Mouse (Mus musculus): ENCODE results near the gene Relb. TPM values are rescaled to one million over a fixed set of nuclear protein-coding genes. Genes with fewer than 3 reads are reported as not detected.

Gene Relb
- total and polyA plus RNA-seq, 2 experiments from 2014 or later: 5.4 to 6.5 TPM

- 96% methylated on average over 2 of the region's 2 CpGs for WGBS
- TF ChIP-seq CTCF (IDR thresholded peaks at IDR 0.05; ENCODE audit: low read depth): no peak
Observed at GRCm38 (mm10) chr7:19652614-19653013, 23.4 kb upstream of the Relb start.

DNA sequence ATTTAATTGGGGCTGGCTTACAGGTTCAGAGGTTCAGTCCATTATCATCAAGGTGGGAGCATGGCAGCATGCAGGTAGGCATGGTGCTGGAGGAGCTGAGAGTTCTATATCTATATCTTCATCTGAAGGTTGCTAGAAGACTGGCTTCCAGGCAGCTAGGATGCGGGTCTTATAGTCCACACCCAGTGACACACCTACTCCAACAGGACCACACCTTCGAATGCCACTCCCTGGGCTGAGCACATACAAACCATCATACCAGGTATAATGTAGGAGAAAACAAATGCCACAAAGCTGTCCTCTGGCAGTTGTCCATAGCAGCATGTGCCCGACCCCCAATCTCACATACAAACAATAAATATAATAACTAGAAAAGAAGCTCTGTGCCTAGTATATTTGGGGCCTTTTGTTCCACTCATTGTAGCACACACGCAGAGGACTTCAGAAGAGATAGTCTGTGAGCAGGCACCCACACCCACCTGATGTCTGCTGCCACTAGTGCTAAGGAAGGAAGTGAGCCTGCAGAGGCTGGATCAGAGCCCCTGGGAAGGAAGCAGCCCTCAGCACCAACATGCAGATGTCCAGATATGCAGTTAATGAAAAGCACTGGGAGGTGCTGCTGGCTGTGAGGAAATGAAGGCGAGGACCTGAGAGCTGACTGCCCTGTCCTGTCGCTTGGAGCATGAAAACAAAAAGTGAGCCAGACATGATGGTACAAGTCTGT is 22.0 kb upstream of the Relb start:
- Histone ChIP-seq H3K9me3 (ENCODE audit: low read length) (no peaks in the 10 kb centered on the region), H3K27me3 (ENCODE audit: insufficient read depth, low read length) (no peaks in the 10 kb centered on the region), H3K4me2 (ENCODE audit: low read depth) (no peak overlapping the region), H3K36me3 (ENCODE audit: insufficient read depth) (peaks cover 70% of the 10 kb centered on the region), H3K4me1 (ENCODE audit: insufficient read depth) (no peaks in the 10 kb centered on the region), H3K9ac (no peak overlapping the region), H3K27ac (ENCODE audit: low read depth, low read length) (no peak overlapping the region), H3K4me3 (ENCODE audit: low read depth, low read length) (no peak overlapping the region)
- 93% methylated on average over 6 of the region's 6 CpGs for WGBS
- ATAC-seq: no peak
- TF ChIP-seq CTCF (IDR thresholded peaks at IDR 0.05; ENCODE audit: low read depth): no peak
- DNase-seq: no peak

More at GRCm38 (mm10) chr7:19652614-19653013, 23.4 kb upstream of the Relb start:
- DNase-seq: no peak
- no peak for ATAC-seq
- Histone ChIP-seq H3K4me3 (ENCODE audit: low read depth, low read length) (no peak overlapping the region), H3K27me3 (ENCODE audit: insufficient read depth, low read length) (no peaks in the 10 kb centered on the region), H3K36me3 (ENCODE audit: insufficient read depth) (peaks cover 62% of the 10 kb centered on the region), H3K4me2 (ENCODE audit: low read depth) (no peak overlapping the region), H3K9ac (no peak overlapping the region), H3K27ac (ENCODE audit: low read depth, low read length) (no peak overlapping the region), H3K9me3 (ENCODE audit: low read length) (no peaks in the 10 kb centered on the region), H3K4me1 (ENCODE audit: insufficient read depth) (no peaks in the 10 kb centered on the region)

DNA sequence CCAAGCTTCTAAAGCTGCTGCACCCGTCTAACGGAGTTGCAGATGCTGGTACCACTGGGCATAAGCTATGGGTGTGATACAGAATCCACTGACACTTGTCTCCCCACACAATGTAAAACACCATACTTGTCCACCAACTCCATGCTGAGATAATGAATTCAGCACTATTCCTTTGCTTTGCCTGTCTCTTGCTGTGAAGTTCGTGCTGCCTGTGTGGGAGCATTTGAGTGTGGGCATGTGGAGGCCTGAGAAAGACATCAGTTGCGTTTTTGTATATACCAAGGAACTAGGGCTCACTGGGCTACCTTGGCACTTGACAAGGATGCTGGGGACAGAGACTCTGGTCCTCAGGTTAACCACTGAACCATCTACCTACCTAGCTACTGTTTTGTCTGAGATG is 12.0 kb upstream of the Relb start:
- Histone ChIP-seq H3K9me3 (ENCODE audit: low read length) (no peaks in the 10 kb centered on the region), H3K27me3 (ENCODE audit: insufficient read depth, low read length) (no peaks in the 10 kb centered on the region), H3K4me1 (ENCODE audit: insufficient read depth) (no peaks in the 10 kb centered on the region), H3K9ac (no peak overlapping the region), H3K4me3 (ENCODE audit: low read depth, low read length) (no peak overlapping the region), H3K4me2 (ENCODE audit: low read depth) (no peak overlapping the region), H3K27ac (ENCODE audit: low read depth, low read length) (no peak overlapping the region), H3K36me3 (ENCODE audit: insufficient read depth) (peaks cover 96% of the 10 kb centered on the region)
- WGBS: 93% methylated on average over 4 of the region's 4 CpGs
- no peak for DNase-seq
- no peak for TF ChIP-seq CTCF (IDR thresholded peaks at IDR 0.05; ENCODE audit: low read depth)
- no peak for ATAC-seq

DNA sequence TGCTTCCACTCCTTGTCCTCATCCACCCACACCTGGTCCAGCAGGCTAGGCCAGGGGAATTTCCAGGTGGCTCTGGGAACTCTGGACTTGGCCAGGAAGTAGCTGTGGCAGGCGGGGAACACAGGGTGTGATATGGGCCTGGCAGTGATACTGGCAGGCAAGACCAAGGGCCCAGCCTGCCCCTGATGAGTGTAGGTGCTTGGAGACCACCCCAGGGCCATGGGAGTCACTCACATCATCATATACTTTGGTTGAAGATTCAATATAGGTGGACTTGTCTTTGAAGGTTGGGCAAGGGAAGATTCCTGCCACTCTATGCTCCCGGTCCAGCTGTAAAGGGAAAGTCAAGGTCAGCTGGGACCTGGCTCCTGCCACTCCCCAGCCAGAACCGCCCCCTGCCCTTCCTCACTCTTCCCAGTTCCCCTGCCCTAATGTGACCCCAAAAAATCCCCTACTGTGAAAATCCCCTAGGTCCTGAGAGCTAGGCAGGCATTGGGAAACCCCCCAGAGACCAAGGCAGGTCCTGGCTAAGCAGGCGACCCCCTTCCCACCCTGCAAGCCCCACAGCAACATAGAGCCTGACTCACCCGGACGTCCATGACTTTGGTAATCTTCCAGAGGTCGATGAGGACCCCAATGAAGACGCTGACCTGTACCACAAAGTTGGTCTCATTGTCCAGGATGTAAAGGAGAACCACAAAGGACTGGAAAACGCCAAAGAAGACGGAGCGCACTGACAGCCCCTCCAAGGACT is 6.0 kb upstream of the Relb start:
- no peaks in the 10 kb centered on the region for H3K27me3 ChIP-seq (ENCODE audit: insufficient read depth, low read length)
- peaks cover 77% of the 10 kb centered on the region for H3K36me3 ChIP-seq (ENCODE audit: insufficient read depth)
- TF ChIP-seq CTCF (IDR thresholded peaks at IDR 0.05; ENCODE audit: low read depth): no peak
- H3K4me2 ChIP-seq (ENCODE audit: low read depth): no peak overlapping the region
- DNase-seq (no peak), ATAC-seq (no peak)
- no peak overlapping the region for H3K27ac ChIP-seq (ENCODE audit: low read depth, low read length)
- H3K4me3 ChIP-seq (ENCODE audit: low read depth, low read length): no peak overlapping the region
- no peaks in the 10 kb centered on the region for H3K4me1 ChIP-seq (ENCODE audit: insufficient read depth)
- no peak overlapping the region for H3K9ac ChIP-seq
- H3K9me3 ChIP-seq (ENCODE audit: low read length): no peaks in the 10 kb centered on the region
- 92% methylated on average over 11 of the region's 11 CpGs for WGBS

GRCm38 (mm10) chr7:19634591-19634990 is 5.4 kb upstream of the Relb start:
- no peaks in the 10 kb centered on the region for H3K4me1 ChIP-seq (ENCODE audit: insufficient read depth)
- no peaks in the 10 kb centered on the region for H3K27me3 ChIP-seq (ENCODE audit: insufficient read depth, low read length)
- 100% methylated on average over 2 of the region's 2 CpGs for WGBS
- no peak overlapping the region for H3K4me3 ChIP-seq (ENCODE audit: low read depth, low read length)
- ATAC-seq: no peak
- no peak overlapping the region for H3K9ac ChIP-seq
- peaks cover 72% of the 10 kb centered on the region for H3K36me3 ChIP-seq (ENCODE audit: insufficient read depth)
- DNase-seq: no peak
- no peaks in the 10 kb centered on the region for H3K9me3 ChIP-seq (ENCODE audit: low read length)
- no peak overlapping the region for H3K4me2 ChIP-seq (ENCODE audit: low read depth)
- TF ChIP-seq CTCF (IDR thresholded peaks at IDR 0.05; ENCODE audit: low read depth): no peak
- H3K27ac ChIP-seq (ENCODE audit: low read depth, low read length): no peak overlapping the region

GRCm38 (mm10) chr7:19633855-19634254 is 4.6 kb upstream of the Relb start:
- H3K27ac ChIP-seq (ENCODE audit: low read depth, low read length): no peak overlapping the region
- no peak overlapping the region for H3K4me3 ChIP-seq (ENCODE audit: low read depth, low read length)
- no peaks in the 10 kb centered on the region for H3K4me1 ChIP-seq (ENCODE audit: insufficient read depth)
- no peak for DNase-seq
- 96% methylated on average over 15 of the region's 15 CpGs for WGBS
- peaks cover 65% of the 10 kb centered on the region for H3K36me3 ChIP-seq (ENCODE audit: insufficient read depth)
- no peak overlapping the region for H3K9ac ChIP-seq
- no peaks in the 10 kb centered on the region for H3K27me3 ChIP-seq (ENCODE audit: insufficient read depth, low read length)
- no peaks in the 10 kb centered on the region for H3K9me3 ChIP-seq (ENCODE audit: low read length)
- TF ChIP-seq CTCF (IDR thresholded peaks at IDR 0.05; ENCODE audit: low read depth): no peak
- no peak overlapping the region for H3K4me2 ChIP-seq (ENCODE audit: low read depth)
- no peak for ATAC-seq

GRCm38 (mm10) chr7:19633197-19633596 is 4.0 kb upstream of the Relb start:
- WGBS: 90% methylated on average over 17 of the region's 17 CpGs
- no peak for DNase-seq
- H3K4me1 ChIP-seq (ENCODE audit: insufficient read depth): no peaks in the 10 kb centered on the region
- H3K4me3 ChIP-seq (ENCODE audit: low read depth, low read length): no peak overlapping the region
- no peak for TF ChIP-seq CTCF (IDR thresholded peaks at IDR 0.05; ENCODE audit: low read depth)
- no peak overlapping the region for H3K9ac ChIP-seq
- H3K36me3 ChIP-seq (ENCODE audit: insufficient read depth): peaks cover 58% of the 10 kb centered on the region
- no peaks in the 10 kb centered on the region for H3K9me3 ChIP-seq (ENCODE audit: low read length)
- no peaks in the 10 kb centered on the region for H3K27me3 ChIP-seq (ENCODE audit: insufficient read depth, low read length)
- no peak overlapping the region for H3K4me2 ChIP-seq (ENCODE audit: low read depth)
- no peak for ATAC-seq
- no peak overlapping the region for H3K27ac ChIP-seq (ENCODE audit: low read depth, low read length)

Data from forebrain, postnatal 0 days (tissue).